Mouse (Mus musculus) heart, adult 2 months (tissue): Measurements from ENCODE around the gene Chp1.

ENCODE experiments used
- CTCF ChIP-seq: fragments of 200-600 bp; IDR thresholded peaks from 2 replicates; pipeline ENCODE4 v1.8.1; 2022; ENCODE audit warnings: antibody characterized with exemption, mild to moderate bottlenecking, moderate library complexity
- POLR2A ChIP-seq: fragments of 200-500 bp; IDR thresholded peaks from 2 replicates; pipeline ENCODE4 v1.6.1; 2011; ENCODE audit warnings: mild to moderate bottlenecking, low read depth, low read length, control low read depth; ENCODE audit not compliant: insufficient read depth

GRCm38 (mm10) chr2:119561794-119562193, 14.3 kb downstream of the Chp1 start:
- no peak for TF ChIP-seq CTCF
- TF ChIP-seq POLR2A, result no peak
